Mouse (Mus musculus) thymus, postnatal 14 days (tissue): ENCODE data around the gene Sh3tc1.

Experiments used
- DNase-seq: peaks from one replicate; pipeline ENCODE4 v3.0.0; 2021

Gene Sh3tc1

DNA sequence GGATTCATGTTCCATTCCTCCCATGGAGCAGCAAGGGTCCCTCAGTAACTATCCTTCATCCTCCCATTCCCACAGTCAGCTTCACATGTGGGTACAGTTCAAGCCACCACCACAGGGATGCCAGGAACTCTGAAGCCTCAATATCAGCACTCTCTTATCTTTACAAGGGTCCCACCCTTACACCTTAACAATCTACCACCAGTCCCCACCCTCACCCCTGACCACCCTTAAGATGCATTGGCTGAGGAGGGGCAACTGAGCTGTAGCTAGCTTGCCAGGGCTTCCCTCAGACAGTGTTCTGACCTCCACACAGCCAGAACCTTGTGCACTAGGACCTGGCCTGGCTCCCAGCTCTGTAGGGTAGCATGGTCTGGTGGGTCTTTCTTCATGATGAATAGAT lies 20.4 kb downstream of the Sh3tc1 start:
- DNase-seq, result no peak

DNA sequence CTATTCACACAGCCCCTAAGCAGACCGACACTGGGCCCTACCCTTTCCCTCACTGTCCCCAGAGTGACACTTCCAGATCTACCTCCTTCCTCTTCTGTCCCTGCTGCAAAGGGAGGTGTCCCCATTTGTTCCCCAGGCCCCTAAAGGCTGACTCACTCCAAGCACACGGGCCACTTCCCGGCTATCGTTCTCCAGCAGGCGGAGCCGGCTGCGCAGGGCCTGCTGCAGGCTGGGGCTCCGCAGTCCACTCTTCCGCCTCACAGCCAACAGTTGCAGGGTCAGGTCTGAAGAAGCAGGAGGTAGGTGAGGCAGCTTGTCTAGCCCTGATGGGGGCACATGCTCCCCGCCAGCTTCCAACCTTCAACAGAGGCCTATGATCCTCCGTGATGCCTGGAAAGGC lies 21.0 kb downstream of the Sh3tc1 start:
- DNase-seq, result no peak

DNA sequence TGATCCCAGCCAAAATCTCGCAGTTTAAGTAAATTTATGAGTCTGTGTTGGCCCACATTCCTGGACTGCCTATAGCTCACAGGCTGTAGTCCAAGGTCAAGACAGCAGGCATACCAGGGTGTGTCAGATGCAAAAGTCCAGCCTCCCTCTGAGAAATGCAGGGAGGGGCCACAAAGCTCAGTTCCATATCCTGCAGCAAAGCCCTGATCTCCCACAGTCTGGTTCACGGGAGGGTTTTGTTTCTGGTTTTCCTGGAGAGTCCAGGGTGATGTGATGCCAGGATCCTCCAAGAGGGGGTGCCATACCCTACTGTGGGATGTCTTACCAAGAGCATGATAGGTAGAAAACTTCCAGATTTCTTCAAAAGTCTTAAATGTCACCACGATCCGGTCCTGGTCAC lies 21.8 kb downstream of the Sh3tc1 start:
- DNase-seq, result peak; percentile 18

- DNase-seq, result no peak
Measured at GRCm38 (mm10) chr5:35717455-35717854, 22.3 kb downstream of the Sh3tc1 start.

DNA sequence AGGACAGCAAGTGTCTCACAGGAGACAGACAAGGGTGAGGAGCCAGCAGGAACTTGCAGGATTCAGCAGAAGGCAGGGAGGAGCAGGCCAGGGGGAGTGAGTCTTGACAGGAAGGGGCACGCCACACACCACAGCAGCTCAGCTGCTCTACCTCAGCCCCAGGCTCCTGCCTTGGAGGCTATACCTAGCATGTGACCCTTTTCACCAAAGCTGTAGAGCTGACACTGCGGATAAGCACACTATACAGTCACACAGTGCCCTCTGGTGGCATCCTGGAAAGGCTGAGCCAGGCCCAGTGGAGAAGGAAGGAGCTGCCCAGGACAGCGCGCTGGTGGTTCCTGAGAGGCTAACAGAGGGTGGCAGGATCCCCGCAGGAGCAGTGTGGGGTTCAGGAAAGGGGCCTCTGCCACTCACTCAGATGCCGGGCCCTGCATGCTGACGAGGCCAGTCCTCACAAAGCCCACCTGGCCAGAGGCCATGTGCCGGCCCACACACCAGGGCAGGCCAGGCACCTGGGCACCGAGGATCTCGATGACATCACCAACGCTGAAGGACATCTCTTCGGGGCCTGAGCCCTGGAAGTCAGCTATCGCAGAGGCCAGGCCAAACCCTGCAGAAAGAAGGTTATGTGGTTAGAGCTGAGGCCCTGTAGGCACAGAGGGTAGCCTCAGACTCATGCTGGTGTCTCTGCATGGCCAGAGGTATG lies 26.0 kb downstream of the Sh3tc1 start:
- DNase-seq, result peak; percentile 60

DNA sequence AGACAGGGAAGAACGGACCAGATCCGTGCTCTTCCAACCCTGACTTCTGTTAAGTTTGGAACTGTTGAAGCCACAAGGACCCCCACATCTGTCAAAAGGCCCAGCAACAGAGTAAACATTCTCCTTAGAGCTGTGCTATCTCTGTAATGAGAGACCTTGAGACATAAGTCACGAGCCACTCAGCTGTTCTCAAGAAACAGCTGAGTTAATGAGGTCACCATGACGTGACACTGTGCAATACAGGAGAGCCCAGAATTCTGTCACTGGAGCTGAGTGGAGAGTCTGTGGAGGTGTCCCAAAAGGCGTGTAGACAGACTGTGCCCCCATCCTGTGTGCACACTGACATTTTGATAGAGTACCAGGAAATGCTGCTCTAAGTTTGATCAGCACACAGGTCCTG lies 27.3 kb downstream of the Sh3tc1 start:
- no peak for DNase-seq

DNA sequence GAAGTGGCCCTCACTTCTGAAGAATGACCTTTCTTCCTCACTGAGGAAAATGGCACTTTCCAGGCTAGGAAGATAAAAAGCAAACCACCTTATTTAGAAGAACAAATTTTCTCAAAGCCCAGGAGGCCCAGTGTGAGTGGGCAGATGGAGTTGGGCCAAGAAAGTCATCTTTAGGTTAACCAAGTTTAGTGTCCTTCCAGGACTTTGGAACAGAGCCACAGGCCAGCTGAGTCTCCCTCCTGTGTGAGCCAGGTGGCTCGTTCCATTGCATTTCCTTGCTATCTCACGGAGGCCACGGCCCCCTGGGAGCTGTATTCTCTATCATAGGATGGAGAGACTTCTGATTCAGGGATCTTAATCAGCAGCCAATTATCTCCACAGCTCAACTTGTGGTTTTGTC lies 28.9 kb downstream of the Sh3tc1 start:
- DNase-seq, result no peak

DNA sequence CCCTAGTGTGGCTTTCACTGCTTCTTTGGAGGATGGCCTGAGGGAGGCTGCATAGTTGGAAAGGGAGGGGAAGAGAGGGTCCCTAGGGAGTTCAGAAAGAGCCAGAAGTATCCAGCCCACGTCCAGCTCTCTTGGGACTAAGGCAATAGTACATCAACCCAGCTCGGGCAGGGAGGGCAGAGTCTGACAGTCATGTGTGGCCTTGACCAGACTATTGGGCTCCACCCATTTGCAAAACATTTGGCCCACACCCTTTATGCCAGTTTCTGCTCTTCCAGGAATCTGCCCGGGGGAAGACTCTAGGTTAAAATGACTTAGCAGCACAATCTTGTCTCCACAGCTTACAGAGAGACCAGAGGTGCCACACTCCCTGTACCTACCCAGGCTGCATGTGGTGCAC lies 29.3 kb downstream of the Sh3tc1 start:
- no peak for DNase-seq

DNA sequence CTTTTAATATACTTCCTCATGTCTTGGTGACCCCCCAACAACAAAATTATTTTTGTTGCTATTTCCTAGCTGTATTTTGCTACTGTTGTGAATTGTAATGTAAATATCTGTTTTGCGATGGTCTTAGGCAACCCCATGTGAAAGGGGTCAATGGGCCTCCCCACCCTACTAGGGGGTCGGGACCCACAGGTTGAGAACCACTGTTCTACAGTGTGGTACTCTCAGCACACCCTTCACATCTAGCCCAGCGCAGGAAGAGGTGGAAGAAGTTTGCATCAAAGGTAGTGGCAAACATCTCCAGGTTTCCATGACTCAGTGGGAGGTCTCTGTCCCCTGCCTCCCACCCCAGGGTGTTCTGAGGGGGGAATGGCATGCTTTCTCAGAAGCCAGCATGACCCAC lies 34.4 kb downstream of the Sh3tc1 start:
- no peak for DNase-seq

GRCm38 (mm10) chr5:35703814-35704213 lies 36.0 kb downstream of the Sh3tc1 start:
- no peak for DNase-seq

- DNase-seq, result no peak
Measured at GRCm38 (mm10) chr5:35703183-35703582, 36.6 kb downstream of the Sh3tc1 start.

DNA sequence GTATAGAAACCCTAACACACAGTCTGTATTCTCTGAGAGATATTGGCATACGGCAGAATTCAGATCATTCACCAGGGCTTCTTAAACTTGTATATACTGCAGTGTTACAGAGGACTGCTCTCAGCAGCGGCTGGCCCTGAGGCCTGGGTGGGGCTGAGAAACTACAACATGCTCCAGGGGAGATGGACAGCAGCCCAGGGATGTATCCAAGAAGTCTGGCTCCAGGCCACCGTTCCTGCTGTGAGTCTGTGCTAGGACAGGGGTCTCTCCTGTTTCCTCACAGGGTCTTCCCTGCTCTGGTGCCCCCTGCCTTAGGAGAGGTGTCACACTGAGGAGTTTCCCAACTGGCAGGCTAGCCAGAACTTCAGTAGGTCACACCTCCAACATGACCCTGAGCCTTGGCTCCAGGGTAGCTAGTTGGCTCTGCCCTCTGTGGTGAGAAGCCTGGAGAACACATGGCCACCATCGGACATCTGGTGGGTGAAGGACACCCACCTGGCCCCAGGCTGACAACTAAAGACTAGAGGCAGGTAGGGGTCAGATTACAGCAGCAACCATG lies 37.1 kb downstream of the Sh3tc1 start:
- DNase-seq, result no peak

DNA sequence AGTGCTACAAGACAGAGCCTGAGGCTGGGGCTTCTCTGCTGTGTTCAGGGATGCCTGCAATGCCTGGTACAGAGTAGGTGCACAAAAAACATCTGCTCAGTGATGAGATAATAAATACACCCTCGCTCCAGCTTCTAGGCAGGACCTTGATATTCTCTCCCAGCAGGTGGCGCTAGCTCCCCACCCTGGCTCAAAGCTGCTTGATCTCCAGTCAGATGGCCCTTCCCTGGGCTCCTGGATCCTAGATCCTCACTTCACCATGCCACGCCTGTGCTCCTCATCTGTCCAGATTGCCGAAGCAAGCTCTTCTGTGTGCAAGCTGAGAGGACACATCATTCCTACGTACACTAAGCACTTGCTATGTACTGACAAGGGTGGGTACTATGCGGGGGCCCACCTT lies 38.7 kb downstream of the Sh3tc1 start:
- peak; percentile 56 for DNase-seq

DNA sequence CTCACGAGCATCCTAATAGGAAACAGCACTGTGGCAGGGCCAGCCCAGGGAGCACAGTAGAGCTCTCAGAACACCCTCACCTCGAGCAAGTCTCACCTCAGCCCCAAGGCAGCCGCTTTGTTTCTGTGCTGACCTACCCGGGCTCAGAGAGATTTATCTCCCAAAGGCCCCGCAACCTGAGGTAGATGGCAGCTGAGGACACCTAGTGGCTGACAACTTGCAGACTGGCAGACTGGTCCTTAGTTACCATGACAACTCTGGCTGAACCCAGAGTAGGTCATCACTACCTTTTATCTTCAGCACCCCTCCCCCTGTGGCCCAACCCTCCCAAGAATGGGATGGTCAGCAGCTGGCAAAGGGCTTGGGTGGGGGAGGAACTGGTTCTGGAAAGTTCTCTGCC lies 44.0 kb downstream of the Sh3tc1 start:
- DNase-seq, result peak; percentile 11

DNA sequence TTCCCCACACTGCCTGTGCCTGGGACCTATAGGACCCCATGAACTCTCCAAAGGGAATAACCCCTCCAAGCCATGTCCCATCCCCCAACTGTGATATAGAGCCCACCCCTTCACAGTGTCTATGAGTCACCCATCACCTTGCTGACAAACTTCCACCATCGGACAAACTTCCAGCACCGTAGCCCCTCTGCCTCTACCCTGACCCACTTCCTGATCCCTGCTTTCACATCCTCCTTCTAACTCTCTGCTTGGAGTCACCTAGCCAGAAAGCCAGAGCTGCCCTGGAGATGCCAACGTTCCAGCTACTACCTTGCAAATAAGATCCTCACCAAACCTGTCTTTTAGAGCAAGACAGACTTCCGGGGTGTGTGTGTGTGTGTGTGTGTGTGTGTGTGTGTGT lies 46.1 kb downstream of the Sh3tc1 start:
- DNase-seq, result no peak

DNA sequence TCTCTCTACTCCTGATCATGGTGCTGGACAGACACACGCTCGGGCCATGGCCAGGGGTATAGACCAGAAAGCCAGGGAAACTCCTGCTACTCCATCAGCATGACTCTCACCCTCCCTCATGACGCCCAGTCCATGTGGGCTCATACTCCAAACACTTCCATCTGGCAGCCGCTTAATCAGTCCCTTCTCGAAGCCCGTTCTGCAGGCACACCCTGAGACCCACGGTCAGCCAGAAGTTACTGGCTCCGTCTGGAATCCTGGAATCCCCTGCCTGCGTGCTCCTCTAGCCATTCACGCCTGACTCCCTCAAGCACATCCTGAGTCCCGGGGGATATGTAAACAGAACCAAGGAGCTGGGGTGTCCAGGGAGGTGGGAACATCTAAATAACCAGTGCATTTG lies 48.5 kb downstream of the Sh3tc1 start:
- DNase-seq, result no peak

GRCm38 (mm10) chr5:35690485-35691165 lies 49.2 kb downstream of the Sh3tc1 start:
- no peak for DNase-seq

DNA sequence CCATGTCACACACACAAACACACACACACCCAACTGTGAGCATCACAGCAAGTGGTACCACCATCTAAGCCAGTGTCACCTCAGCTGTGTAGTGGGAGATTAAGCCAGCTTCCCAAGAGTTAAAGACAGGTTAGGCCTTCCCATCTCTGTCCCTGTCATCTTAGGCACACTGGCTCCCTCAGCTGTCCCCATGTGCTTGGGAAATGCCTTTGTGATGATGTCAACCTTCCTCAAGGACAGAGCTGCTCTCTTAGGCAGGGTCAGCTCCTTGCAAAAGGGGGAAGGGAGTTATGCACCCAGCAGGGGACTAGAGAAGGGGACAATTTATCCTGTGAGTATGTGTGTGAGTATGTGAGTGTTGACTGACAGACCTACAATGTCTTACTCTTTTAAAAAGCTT lies 50.4 kb downstream of the Sh3tc1 start:
- DNase-seq, result no peak

GRCm38 (mm10) chr5:35688851-35689250 lies 50.9 kb downstream of the Sh3tc1 start:
- DNase-seq, result no peak

DNA sequence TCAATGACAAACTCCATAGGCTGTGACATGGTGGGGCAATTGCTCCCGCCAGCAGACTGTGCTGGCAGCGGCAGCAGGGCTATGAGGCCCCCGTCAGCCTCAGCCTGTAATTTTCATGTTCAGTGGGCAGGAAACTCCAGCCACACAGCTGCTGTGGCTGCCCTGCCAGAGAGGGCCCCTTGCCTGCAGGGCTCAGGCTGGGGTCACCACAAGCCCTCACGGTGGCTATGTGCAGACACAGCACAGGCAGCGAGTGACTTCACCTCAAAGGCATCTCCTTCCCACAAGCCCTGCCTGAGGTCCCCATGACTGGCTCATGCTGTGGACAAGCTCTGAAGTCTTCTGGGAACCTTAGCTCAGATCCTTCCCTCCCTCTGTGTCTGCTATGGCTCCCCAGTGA lies 52.7 kb downstream of the Sh3tc1 start:
- no peak for DNase-seq

DNA sequence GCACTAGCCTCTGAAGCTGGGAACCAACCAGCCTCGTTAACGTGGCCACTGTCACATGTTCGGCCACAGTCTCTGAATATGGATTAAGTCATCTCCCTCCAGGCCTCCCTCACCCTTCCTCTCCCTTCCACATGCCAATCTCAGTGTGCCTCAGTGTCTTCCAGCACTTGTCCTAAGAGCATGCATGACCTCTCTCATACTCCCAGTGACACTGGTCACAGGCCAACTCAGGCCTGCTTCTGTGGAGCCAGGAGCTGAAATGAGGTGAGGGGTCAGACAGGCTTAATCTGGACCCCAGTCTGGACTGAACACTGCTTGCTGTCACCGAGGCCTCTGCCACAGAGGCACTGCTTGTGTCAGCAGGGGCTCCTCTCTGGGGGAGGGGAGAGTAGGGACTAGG lies 53.5 kb downstream of the Sh3tc1 start:
- DNase-seq, result no peak

DNA sequence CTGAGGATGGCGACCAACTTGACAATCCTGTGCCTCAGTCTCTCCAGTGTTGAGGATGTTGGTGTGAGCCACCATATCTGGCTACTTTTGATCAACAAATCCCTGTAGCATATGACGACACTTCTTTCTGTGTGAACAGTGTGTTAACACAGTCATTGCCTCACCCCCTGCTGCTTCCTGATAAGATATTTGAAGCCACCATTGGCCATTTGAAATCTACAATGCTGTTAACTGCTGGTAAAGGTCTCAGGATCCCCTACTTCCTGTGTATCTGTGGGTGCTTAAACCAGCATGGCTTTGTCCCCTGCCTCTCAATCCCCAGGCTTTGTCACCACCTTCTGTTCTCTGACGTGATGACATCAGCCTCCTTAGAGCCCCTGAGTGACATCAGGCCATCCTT lies 54.7 kb downstream of the Sh3tc1 start:
- DNase-seq, result no peak

DNA sequence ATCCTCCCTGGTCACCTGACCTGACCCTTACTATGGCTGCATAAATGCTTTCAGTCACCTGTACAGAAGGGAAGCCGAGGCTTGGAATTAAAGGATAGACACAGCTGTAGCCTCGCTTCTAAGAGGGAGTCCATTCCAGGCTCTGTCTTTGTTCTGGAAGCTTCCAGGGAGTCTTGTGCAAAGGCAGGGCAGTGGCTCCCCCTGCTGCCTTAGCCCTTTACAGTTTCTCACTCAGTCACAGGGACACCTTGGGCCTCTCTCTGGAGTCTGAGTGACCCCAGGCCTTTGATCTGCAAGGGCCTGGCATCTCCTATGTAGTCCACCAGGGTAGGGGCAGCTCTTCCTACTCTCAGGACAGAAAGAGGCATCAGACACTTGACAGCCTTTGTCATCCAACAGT lies 58.8 kb downstream of the Sh3tc1 start:
- no peak for DNase-seq
